Mouse (Mus musculus) heart, adult 2 months (tissue): Measurements from ENCODE around the gene Camk1d. TPM values are rescaled to one million over a fixed set of nuclear protein-coding genes. Genes with fewer than 3 reads are reported as not detected.

ENCODE experiments used
- DNase-seq, 2 experiments: peaks; one replicate each; pipeline ENCODE4 v3.0.0; 2021
- H3K27ac ChIP-seq: fragments of 200-600 bp; 2 replicates; pipeline ENCODE4 v1.8.1; 2022
- H3K27me3 ChIP-seq: fragments of 200-500 bp; 2 replicates; pipeline ENCODE4 v1.6.1; 2012; ENCODE audit warnings: mild to moderate bottlenecking, low read length, inconsistent platforms, mixed read lengths; ENCODE audit not compliant: control insufficient read depth, insufficient read depth
- H3K36me3 ChIP-seq: fragments of 200-500 bp; 2 replicates; pipeline ENCODE4 v1.6.1; 2012; ENCODE audit warnings: low read length, inconsistent platforms; ENCODE audit not compliant: control insufficient read depth, insufficient read depth
- H3K4me1 ChIP-seq: fragments of 200-500 bp; 2 replicates; pipeline ENCODE4 v1.6.1; 2011; ENCODE audit warnings: low read length; ENCODE audit not compliant: control insufficient read depth, insufficient read depth
- H3K4me3 ChIP-seq: fragments of 200-600 bp; 2 replicates; pipeline ENCODE4 v1.8.1; 2022
- H3K79me2 ChIP-seq: fragments of 200-500 bp; replicated peaks from 2 replicates; pipeline ENCODE4 v1.6.1; 2012; ENCODE audit warnings: mild to moderate bottlenecking, inconsistent platforms, low read length, moderate library complexity, mixed read lengths; ENCODE audit not compliant: control insufficient read depth, insufficient read depth
- H3K9ac ChIP-seq: fragments of 200-500 bp; 2 replicates; pipeline ENCODE4 v1.6.1; 2012; ENCODE audit warnings: low read depth, mild to moderate bottlenecking, control low read depth, inconsistent platforms, low read length, mixed read lengths
- CTCF ChIP-seq: fragments of 200-600 bp; IDR thresholded peaks from 2 replicates; pipeline ENCODE4 v1.8.1; 2022; ENCODE audit warnings: antibody characterized with exemption, mild to moderate bottlenecking, moderate library complexity
- EP300 ChIP-seq: fragments of 200-500 bp; IDR thresholded peaks from 2 replicates; pipeline ENCODE4 v1.6.1; 2011; ENCODE audit warnings: low read depth, low read length, control low read depth; ENCODE audit not compliant: insufficient read depth
- POLR2A ChIP-seq: fragments of 200-500 bp; IDR thresholded peaks from 2 replicates; pipeline ENCODE4 v1.6.1; 2011; ENCODE audit warnings: mild to moderate bottlenecking, low read depth, low read length, control low read depth; ENCODE audit not compliant: insufficient read depth
- WGBS: fragments of 180-500 bp; shearing (Covaris S2); methylation state at CpG from one replicate; pipeline ENCODE4 v1.1.7; 2018; 5-methylcytosine and 5-hydroxymethylcytosine counted together
- intact Hi-C: fragments of 180-260 bp; cut with DNase I; formaldehyde crosslinking; loops from one replicate; pipeline ENCODE4 v1.15.1; 2025
- polyA plus RNA-seq: library from polyadenylated mRNA; depleted of rRNA; stranded (reverse); fragments of >200 nt; gene quantifications from 2 replicates; pipeline ENCODE4 v1.2.3, GENCODE M21; 2012
- total RNA-seq, 2 experiments: library from RNA; stranded (reverse); gene quantifications; 2 replicates each; pipeline ENCODE4 v1.2.3; 2021

Gene Camk1d
- total and polyA plus RNA-seq, 3 experiments = 2.5 to 4.9 (median 4.3) TPM

DNA sequence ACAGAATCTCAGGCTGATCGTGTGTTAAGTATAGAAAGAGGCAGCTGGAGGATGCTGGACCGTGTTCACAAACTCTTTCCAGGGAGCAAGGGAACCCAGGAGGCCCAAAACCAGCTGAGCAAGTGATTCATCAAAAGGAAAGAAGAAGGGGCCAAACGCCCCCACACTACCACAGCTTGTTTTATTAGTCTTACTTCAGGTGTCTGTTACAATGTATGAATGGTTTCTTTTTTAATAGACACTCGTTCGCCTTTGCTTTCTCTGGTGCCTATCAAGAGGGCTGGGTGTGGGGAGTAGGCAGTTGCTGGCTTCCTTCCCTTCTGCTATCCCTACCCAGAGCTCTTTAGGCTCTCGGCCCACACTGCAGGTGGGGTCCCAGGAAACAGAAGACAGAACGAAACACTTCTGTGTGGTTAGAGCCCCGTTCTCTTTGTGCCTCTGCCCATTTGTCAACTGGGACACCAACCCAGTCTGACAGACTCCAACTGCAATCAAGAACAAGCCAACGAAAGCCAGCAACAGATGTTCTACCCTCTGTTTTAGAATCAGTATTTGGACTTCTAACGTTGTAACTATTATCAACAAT lies 62.9 kb downstream of the Camk1d start:
- intact Hi-C loops = no loop called here
- Histone ChIP-seq H3K27me3 (no peaks in the 10 kb centered on the region), H3K79me2 (no peaks in the 10 kb centered on the region; the same call in 1 of the 2 replicates), H3K4me3 (no peak overlapping the region), H3K4me1 (no peaks in the 10 kb centered on the region), H3K27ac (no peak overlapping the region), H3K36me3 (no peaks in the 10 kb centered on the region), H3K9ac (no peak overlapping the region)
- WGBS = 71% methylated on average over 10 of the region's 10 CpGs
- DNase-seq = no peak
- TF ChIP-seq POLR2A = no peak
- TF ChIP-seq EP300 = no peak
- no peak for TF ChIP-seq CTCF

DNA sequence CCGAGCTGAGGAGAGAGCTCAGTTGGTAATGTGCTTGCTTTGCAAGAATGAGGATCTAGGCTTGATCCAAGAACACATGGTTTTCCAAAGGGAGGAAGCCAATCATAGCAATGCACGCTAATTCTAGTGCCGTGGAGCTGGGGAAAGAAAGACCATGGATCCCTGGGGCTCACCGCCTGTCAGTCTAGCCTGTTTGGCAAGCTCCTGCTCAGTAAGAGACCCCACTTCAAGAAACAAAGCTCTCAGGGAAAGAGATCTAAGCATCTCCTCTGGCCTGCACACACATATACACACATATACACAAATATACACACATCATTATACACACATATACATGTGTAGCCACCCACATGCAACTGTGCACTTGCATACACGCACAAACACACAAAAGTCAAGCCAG lies 65.1 kb downstream of the Camk1d start:
- Histone ChIP-seq H3K4me3 (no peak overlapping the region), H3K4me1 (no peaks in the 10 kb centered on the region), H3K27me3 (no peaks in the 10 kb centered on the region), H3K9ac (no peak overlapping the region), H3K27ac (no peak overlapping the region), H3K36me3 (no peaks in the 10 kb centered on the region), H3K79me2 (no peaks in the 10 kb centered on the region; the same call in 1 of the 2 replicates)
- no peak for DNase-seq
- 80% methylated on average over 5 of the region's 5 CpGs for WGBS
- TF ChIP-seq CTCF = no peak
- TF ChIP-seq EP300 = no peak
- TF ChIP-seq POLR2A = no peak
- intact Hi-C loops = no loop called here

DNA sequence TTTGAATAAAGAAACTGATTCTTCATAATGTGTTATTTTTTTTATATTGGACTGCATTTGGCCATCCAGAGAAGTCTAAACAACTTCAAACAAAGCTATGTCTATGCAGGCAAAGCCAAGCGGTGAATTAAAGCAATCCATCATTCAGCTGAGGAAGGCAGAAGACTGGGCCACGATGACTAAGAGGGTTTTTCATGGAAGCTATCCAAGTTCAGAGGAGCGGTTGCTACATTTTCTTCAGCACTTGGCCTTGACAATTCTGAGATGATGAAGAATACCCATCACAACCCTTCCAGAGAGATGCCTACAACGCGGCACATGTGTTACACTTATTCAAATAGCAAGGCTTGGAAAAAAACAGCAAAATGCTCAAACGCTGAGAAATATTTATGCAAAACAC lies 65.6 kb downstream of the Camk1d start:
- TF ChIP-seq CTCF = no peak
- TF ChIP-seq EP300 = no peak
- TF ChIP-seq POLR2A = no peak
- Histone ChIP-seq H3K4me1 (no peaks in the 10 kb centered on the region), H3K27me3 (no peaks in the 10 kb centered on the region), H3K4me3 (no peak overlapping the region), H3K9ac (no peak overlapping the region), H3K27ac (no peak overlapping the region), H3K36me3 (no peaks in the 10 kb centered on the region), H3K79me2 (no peaks in the 10 kb centered on the region; the same call in 1 of the 2 replicates)
- intact Hi-C loops = no loop called here
- WGBS = 68% methylated on average over 6 of the region's 6 CpGs
- DNase-seq = no peak

DNA sequence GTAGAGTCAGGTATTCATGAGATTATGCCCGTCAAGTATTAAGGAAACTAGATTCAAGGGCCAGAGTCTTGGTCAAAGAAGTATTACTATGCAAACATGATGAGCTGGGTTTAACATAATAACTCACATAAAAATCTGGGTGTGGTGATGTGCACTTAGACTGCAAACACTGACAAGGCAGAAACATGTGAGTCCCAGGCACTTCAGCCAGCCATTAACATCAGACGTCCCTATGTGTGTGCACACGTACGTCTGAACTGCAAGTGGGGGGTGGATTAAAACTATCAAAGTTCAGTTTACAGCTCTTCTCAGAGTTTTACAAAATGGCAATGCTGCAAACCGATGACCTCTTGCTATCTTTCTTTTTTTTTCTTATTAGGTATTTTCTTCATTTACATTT lies 68.0 kb downstream of the Camk1d start:
- Histone ChIP-seq H3K9ac (no peak overlapping the region), H3K4me3 (no peak overlapping the region), H3K36me3 (no peaks in the 10 kb centered on the region), H3K4me1 (no peaks in the 10 kb centered on the region), H3K27ac (no peak overlapping the region), H3K27me3 (no peaks in the 10 kb centered on the region), H3K79me2 (no peaks in the 10 kb centered on the region; the same call in 1 of the 2 replicates)
- no peak for DNase-seq
- no peak for TF ChIP-seq EP300
- no peak for TF ChIP-seq POLR2A
- TF ChIP-seq CTCF = no peak
- intact Hi-C loops = no loop called here
- 90% methylated on average over 5 of the region's 5 CpGs for WGBS

DNA sequence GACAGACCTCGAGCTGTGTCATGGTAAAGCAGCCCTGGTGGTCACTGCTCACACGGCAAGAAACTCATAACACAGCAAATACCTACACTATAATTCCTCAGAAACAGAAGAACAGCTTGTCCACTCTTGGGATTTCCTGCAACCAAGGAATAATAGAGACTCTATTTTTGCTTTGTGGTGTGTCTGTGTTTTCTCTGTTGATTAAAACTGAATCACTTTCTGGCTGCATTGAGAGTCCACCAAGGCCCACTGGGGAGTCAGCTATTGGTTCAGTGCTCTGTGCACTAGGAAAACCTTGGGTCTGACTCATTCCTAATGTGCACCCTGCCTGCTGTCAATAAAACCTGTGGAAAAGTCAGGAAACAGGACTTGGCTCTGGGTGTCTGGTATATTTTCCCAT lies 68.7 kb downstream of the Camk1d start:
- Histone ChIP-seq H3K4me1 (no peaks in the 10 kb centered on the region), H3K27ac (no peak overlapping the region), H3K27me3 (no peaks in the 10 kb centered on the region), H3K9ac (no peak overlapping the region), H3K36me3 (no peaks in the 10 kb centered on the region), H3K4me3 (no peak overlapping the region), H3K79me2 (no peaks in the 10 kb centered on the region)
- peak in 1 of 2 experiments; percentile 21 for DNase-seq
- whole genome bisulfite sequencing = 59% methylated on average over 2 of the region's 2 CpGs
- intact Hi-C loops = no loop called here
- TF ChIP-seq CTCF = no peak
- TF ChIP-seq POLR2A = no peak
- no peak for TF ChIP-seq EP300

DNA sequence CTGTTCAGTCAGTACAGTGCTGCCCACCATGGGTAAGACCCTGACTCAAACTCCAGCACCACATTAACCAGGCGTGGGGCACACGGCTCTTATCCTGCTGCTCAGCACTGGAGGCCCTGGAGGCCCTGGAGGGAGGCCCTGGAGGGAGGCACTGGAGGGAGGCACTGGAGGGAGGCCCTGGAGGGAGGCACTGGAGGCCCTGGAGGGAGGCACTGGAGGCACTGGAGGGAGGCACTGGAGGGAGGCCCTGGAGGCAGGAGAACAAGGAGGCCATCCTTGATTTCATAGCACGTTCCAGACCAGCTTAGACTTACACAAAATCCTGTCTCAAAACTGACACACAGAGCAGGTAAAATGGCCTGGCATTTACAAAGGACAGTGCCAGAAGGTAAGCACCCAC lies 70.4 kb downstream of the Camk1d start:
- 83% methylated on average over 3 of the region's 3 CpGs for WGBS
- intact Hi-C loops = no loop called here

More for the DNA sequence above, 70.4 kb downstream of the Camk1d start:
- Histone ChIP-seq H3K79me2 (no peaks in the 10 kb centered on the region), H3K36me3 (no peaks in the 10 kb centered on the region), H3K4me3 (no peak overlapping the region), H3K9ac (no peak overlapping the region), H3K4me1 (no peaks in the 10 kb centered on the region), H3K27ac (no peak overlapping the region), H3K27me3 (no peaks in the 10 kb centered on the region)
- no peak for TF ChIP-seq CTCF
- no peak for TF ChIP-seq EP300
- no peak for TF ChIP-seq POLR2A
- no peak for DNase-seq
